Mouse (Mus musculus) kidney, postnatal 0 days (tissue): ENCODE results near the gene Shank2. TPM values are rescaled to one million over a fixed set of nuclear protein-coding genes. Genes with fewer than 3 reads are reported as not detected.

Source experiments
- ATAC-seq: fragments of 200-750 bp; cut with Nextera tagmentation; replicated peaks from 2 replicates; pipeline ENCODE4 v1.8.0; 2017; ENCODE audit warnings: low read depth, moderate number of reproducible peaks, moderate TSS enrichment, moderate library complexity; ENCODE audit not compliant: low FRiP score
- DNase-seq: peaks from one replicate; pipeline ENCODE4 v3.0.0-alpha.2; 2016; ENCODE audit warnings: low spot score
- H3K27ac ChIP-seq: fragments of 300-500 bp; sonication (generic); 2 replicates; pipeline ENCODE4 v1.5.1; 2014; ENCODE audit warnings: mild to moderate bottlenecking
- H3K27me3 ChIP-seq: fragments of 300-500 bp; sonication (generic); 2 replicates; pipeline ENCODE4 v1.6.1; 2014; ENCODE audit warnings: low read length, mixed read lengths; ENCODE audit not compliant: insufficient read depth
- H3K36me3 ChIP-seq: fragments of 300-500 bp; sonication (generic); 2 replicates; pipeline ENCODE4 v1.6.1; 2014; ENCODE audit warnings: low read length, mixed read lengths; ENCODE audit not compliant: insufficient read depth
- H3K4me1 ChIP-seq: fragments of 300-500 bp; sonication (generic); replicated peaks from 2 replicates; pipeline ENCODE4 v1.6.1; 2014; ENCODE audit warnings: antibody characterized with exemption, low read length, mixed read lengths; ENCODE audit not compliant: insufficient read depth
- H3K4me2 ChIP-seq: fragments of 300-500 bp; sonication (generic); 2 replicates; pipeline ENCODE4 v1.6.1; 2014; ENCODE audit warnings: mild to moderate bottlenecking, low read length, moderate library complexity, mixed read lengths
- H3K4me3 ChIP-seq: fragments of 300-500 bp; sonication (generic); replicated peaks from 2 replicates; pipeline ENCODE4 v1.5.1; 2014; ENCODE audit warnings: low read depth, low read length
- H3K9ac ChIP-seq: fragments of 300-500 bp; sonication (generic); 2 replicates; pipeline ENCODE4 v1.6.1; 2014; ENCODE audit warnings: low read depth, low read length
- H3K9me3 ChIP-seq: fragments of 300-500 bp; sonication (generic); replicated peaks from 2 replicates; pipeline ENCODE4 v1.6.1; 2016; ENCODE audit warnings: low read length, inconsistent platforms, mixed read lengths
- CTCF ChIP-seq: IDR thresholded peaks from 2 replicates; pipeline ENCODE4 v1.5.1; 2016; ENCODE audit warnings: antibody characterized with exemption, low read depth, mild to moderate bottlenecking, moderate library complexity
- WGBS: fragments of 180-500 bp; shearing (Covaris S2); extraction: QIAGEN DNeasy Blood & Tissue Kit; methylation state at CpG from one replicate; pipeline ENCODE4 v1.1.7; 2014; 5-methylcytosine and 5-hydroxymethylcytosine counted together
- polyA plus RNA-seq: library from polyadenylated mRNA; unstranded; fragments of >200 nt; fragmentation: Nextera tagmentation; extraction: Ambion mirVana; gene quantifications from 2 replicates; pipeline ENCODE4 v1.2.1, GENCODE M21; 2015

Shank2 gene
- polyA plus RNA-seq, 1 experiment from 2014 or later = 2.6 TPM

GRCm38 (mm10) chr7:144387537-144387936 lies 385.8 kb downstream of the Shank2 start:
- no peak for DNase-seq
- no peaks in the 10 kb centered on the region for H3K27me3 ChIP-seq
- no peaks in the 10 kb centered on the region for H3K9me3 ChIP-seq
- H3K4me3 ChIP-seq = no peak overlapping the region
- no peak overlapping the region for H3K4me2 ChIP-seq
- 91% methylated on average over 6 of the region's 6 CpGs for WGBS
- peak; percentile 22; the same call in 1 of the 2 replicates for TF ChIP-seq CTCF
- H3K4me1 ChIP-seq = no peaks in the 10 kb centered on the region
- no peaks in the 10 kb centered on the region for H3K36me3 ChIP-seq
- ATAC-seq = no peak
- H3K27ac ChIP-seq = no peak overlapping the region
- H3K9ac ChIP-seq = no peak overlapping the region

GRCm38 (mm10) chr7:144389704-144390103 lies 388.0 kb downstream of the Shank2 start:
- no peak for ATAC-seq
- H3K27me3 ChIP-seq = no peaks in the 10 kb centered on the region
- no peak overlapping the region for H3K4me2 ChIP-seq
- no peak overlapping the region for H3K27ac ChIP-seq
- DNase-seq = no peak
- no peak overlapping the region for H3K9ac ChIP-seq
- no peaks in the 10 kb centered on the region for H3K36me3 ChIP-seq
- no peak overlapping the region for H3K4me3 ChIP-seq
- no peaks in the 10 kb centered on the region for H3K4me1 ChIP-seq
- TF ChIP-seq CTCF = no peak
- no peaks in the 10 kb centered on the region for H3K9me3 ChIP-seq
- 85% methylated on average over 2 of the region's 2 CpGs for WGBS

DNA sequence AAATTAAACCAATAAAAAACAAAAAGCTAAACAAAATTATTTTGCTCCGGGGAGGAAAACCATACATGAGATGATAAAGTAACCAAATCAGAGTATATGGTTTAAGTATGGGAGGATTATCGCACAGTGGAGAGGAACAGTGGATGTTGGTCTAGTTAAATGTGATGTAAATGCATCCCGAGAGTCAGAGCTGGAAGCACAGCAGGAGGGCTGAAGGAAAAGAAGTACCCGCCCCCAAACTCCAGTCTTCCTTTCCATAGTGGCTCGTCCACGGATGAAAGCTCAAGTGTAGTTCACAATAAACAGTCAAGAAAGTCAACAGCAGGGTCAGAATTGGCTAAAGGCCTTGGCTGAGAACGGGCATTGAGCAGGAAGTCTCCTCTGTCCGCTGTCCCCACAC lies 388.9 kb downstream of the Shank2 start:
- no peak overlapping the region for H3K4me3 ChIP-seq
- H3K9ac ChIP-seq = no peak overlapping the region
- no peak overlapping the region for H3K27ac ChIP-seq
- H3K4me1 ChIP-seq = no peaks in the 10 kb centered on the region
- 66% methylated on average over 8 of the region's 8 CpGs for WGBS
- no peaks in the 10 kb centered on the region for H3K36me3 ChIP-seq
- no peaks in the 10 kb centered on the region for H3K27me3 ChIP-seq
- DNase-seq (no peak), ATAC-seq (no peak)
- no peaks in the 10 kb centered on the region for H3K9me3 ChIP-seq
- no peak overlapping the region for H3K4me2 ChIP-seq
- no peak for TF ChIP-seq CTCF

DNA sequence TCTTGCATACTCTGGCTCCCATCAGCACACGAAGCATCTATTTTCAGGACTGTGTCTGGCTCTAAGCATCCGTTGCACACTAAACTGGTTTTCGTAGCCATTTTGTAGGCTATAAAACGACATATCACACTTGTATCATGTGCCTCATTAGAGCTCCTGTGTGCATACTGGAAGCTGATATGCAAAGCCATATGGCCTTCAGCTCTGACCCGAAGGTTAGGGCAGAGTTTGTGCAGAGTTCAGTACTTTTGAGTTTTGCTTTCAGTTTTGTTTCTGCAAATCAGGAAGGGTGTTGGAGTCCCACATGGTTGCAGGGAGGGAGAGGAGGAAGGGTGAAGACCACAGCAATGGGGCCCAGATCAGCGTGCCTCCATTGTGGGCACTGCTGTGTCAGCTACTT lies 390.0 kb downstream of the Shank2 start:
- no peaks in the 10 kb centered on the region for H3K27me3 ChIP-seq
- no peaks in the 10 kb centered on the region for H3K9me3 ChIP-seq
- no peak overlapping the region for H3K9ac ChIP-seq
- H3K4me2 ChIP-seq = no peak overlapping the region
- no peaks in the 10 kb centered on the region for H3K36me3 ChIP-seq
- DNase-seq (no peak), ATAC-seq (no peak)
- no peak overlapping the region for H3K4me3 ChIP-seq
- H3K27ac ChIP-seq = no peak overlapping the region
- no peaks in the 10 kb centered on the region for H3K4me1 ChIP-seq
- TF ChIP-seq CTCF = no peak
- 79% methylated on average over 6 of the region's 6 CpGs for WGBS

DNA sequence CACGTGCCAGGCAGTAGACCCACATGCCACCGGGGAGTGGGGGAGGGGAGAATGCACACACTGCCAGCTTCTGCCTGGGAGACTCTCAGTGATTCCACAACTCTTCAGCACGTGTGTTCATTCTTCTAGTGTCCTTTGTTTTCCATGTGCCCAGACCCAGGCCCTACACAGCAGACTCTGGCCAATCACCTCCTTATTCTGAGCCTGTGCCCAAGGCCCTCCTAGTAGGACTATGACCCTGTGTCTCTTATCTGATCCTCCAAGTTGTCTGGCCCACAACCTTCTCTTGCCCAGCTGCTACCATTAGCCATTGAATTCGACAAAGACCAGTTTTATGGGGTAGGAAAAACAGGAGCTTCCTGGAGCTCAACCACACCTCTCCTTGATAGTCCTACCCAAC lies 400.8 kb downstream of the Shank2 start:
- ATAC-seq (no peak), DNase-seq (no peak)
- no peak overlapping the region for H3K27ac ChIP-seq
- no peaks in the 10 kb centered on the region for H3K4me1 ChIP-seq
- H3K4me2 ChIP-seq = no peak overlapping the region
- WGBS = 78% methylated on average over 4 of the region's 4 CpGs
- TF ChIP-seq CTCF = no peak
- H3K9ac ChIP-seq = no peak overlapping the region
- H3K9me3 ChIP-seq = no peaks in the 10 kb centered on the region
- no peaks in the 10 kb centered on the region for H3K36me3 ChIP-seq
- H3K4me3 ChIP-seq = no peak overlapping the region
- no peaks in the 10 kb centered on the region for H3K27me3 ChIP-seq

- Histone ChIP-seq H3K4me3 (no peak overlapping the region), H3K9me3 (no peaks in the 10 kb centered on the region), H3K4me1 (no peaks in the 10 kb centered on the region), H3K9ac (no peak overlapping the region), H3K27me3 (no peaks in the 10 kb centered on the region), H3K4me2 (no peak overlapping the region), H3K27ac (no peak overlapping the region), H3K36me3 (no peaks in the 10 kb centered on the region)
- DNase-seq (no peak), ATAC-seq (no peak)
- no peak for TF ChIP-seq CTCF
- 73% methylated on average over 4 of the region's 4 CpGs for WGBS
Observed at GRCm38 (mm10) chr7:144407675-144408074, 405.9 kb downstream of the Shank2 start.

- 83% methylated on average over 2 of the region's 2 CpGs for WGBS
- Histone ChIP-seq H3K27ac (no peak overlapping the region), H3K9me3 (no peaks in the 10 kb centered on the region), H3K27me3 (no peaks in the 10 kb centered on the region), H3K4me3 (no peak overlapping the region), H3K36me3 (no peaks in the 10 kb centered on the region), H3K4me2 (no peak overlapping the region), H3K4me1 (no peaks in the 10 kb centered on the region), H3K9ac (no peak overlapping the region)
- no peak for DNase-seq
- TF ChIP-seq CTCF = no peak
- ATAC-seq = no peak
Observed at GRCm38 (mm10) chr7:144408464-144409000, 406.8 kb downstream of the Shank2 start.
